Mouse (Mus musculus) liver, embryonic 15.5 days (tissue): ENCODE measurements around the gene Slc1a3. TPM values are rescaled to one million over a fixed set of nuclear protein-coding genes. Genes with fewer than 3 reads are reported as not detected.

Experiments
- ATAC-seq: fragments of 200-750 bp; cut with Nextera tagmentation; 2 replicates; pipeline ENCODE4 v1.8.0; 2017; ENCODE audit warnings: moderate number of reproducible peaks, mild to moderate bottlenecking, moderate library complexity; ENCODE audit not compliant: insufficient read depth
- H3K27ac ChIP-seq: fragments of 300-500 bp; sonication (generic); replicated peaks from 2 replicates; pipeline ENCODE4 v1.5.1; 2015; ENCODE audit warnings: mild to moderate bottlenecking, inconsistent platforms
- H3K27me3 ChIP-seq: fragments of 300-500 bp; sonication (generic); 2 replicates; pipeline ENCODE4 v1.6.1; 2015; ENCODE audit warnings: mild to moderate bottlenecking, inconsistent platforms
- H3K36me3 ChIP-seq: fragments of 300-500 bp; sonication (generic); replicated peaks from 2 replicates; pipeline ENCODE4 v1.6.1; 2015; ENCODE audit warnings: moderate library complexity, mild to moderate bottlenecking, inconsistent platforms
- H3K4me1 ChIP-seq: fragments of 300-500 bp; sonication (generic); replicated peaks from 2 replicates; pipeline ENCODE4 v1.6.1; 2015; ENCODE audit warnings: inconsistent platforms
- H3K4me2 ChIP-seq: fragments of 300-500 bp; sonication (generic); 2 replicates; pipeline ENCODE4 v1.6.1; 2015; ENCODE audit warnings: moderate library complexity, mild to moderate bottlenecking, inconsistent platforms
- H3K4me3 ChIP-seq: fragments of 300-500 bp; sonication (generic); replicated peaks from 2 replicates; pipeline ENCODE4 v1.5.1; 2015; ENCODE audit warnings: mild to moderate bottlenecking, inconsistent platforms
- H3K9ac ChIP-seq: fragments of 300-500 bp; sonication (generic); 2 replicates; pipeline ENCODE4 v1.6.1; 2015; ENCODE audit warnings: moderate library complexity, mild to moderate bottlenecking, inconsistent platforms
- H3K9me3 ChIP-seq: fragments of 300-500 bp; sonication (generic); replicated peaks from 2 replicates; pipeline ENCODE4 v1.6.1; 2016; ENCODE audit warnings: inconsistent platforms
- WGBS: fragments of 180-500 bp; shearing (Covaris S2); methylation state at CpG from one replicate; pipeline ENCODE4 v1.1.7; 2015; ENCODE audit warnings: mixed read lengths; ENCODE audit not compliant: insufficient replicate concordance; 5-methylcytosine and 5-hydroxymethylcytosine counted together
- polyA plus RNA-seq: library from polyadenylated mRNA; unstranded; fragments of >200 nt; fragmentation: Nextera tagmentation; extraction: Ambion mirVana; gene quantifications from 2 replicates; pipeline ENCODE4 v1.2.1, GENCODE M21; 2015

Slc1a3 gene
- polyA plus RNA-seq, 1 experiment from 2014 or later = 0.60 TPM

- H3K9me3 ChIP-seq = no peaks in the 10 kb centered on the region
- ATAC-seq = no peak
- no peak overlapping the region for H3K27ac ChIP-seq
- H3K27me3 ChIP-seq = no peaks in the 10 kb centered on the region
- no peak overlapping the region for H3K4me3 ChIP-seq
- WGBS = 67% methylated on average over 6 of the region's 6 CpGs
- no peak overlapping the region for H3K9ac ChIP-seq
- no peak overlapping the region for H3K4me2 ChIP-seq
- H3K36me3 ChIP-seq = no peaks in the 10 kb centered on the region
- H3K4me1 ChIP-seq = no peaks in the 10 kb centered on the region
Observed at GRCm38 (mm10) chr15:8602362-8602761, 108.2 kb downstream of the Slc1a3 start.

GRCm38 (mm10) chr15:8601312-8602146, 109.0 kb downstream of the Slc1a3 start:
- Histone ChIP-seq H3K9ac (no peak overlapping the region), H3K9me3 (no peaks in the 10 kb centered on the region), H3K27ac (no peak overlapping the region), H3K27me3 (no peaks in the 10 kb centered on the region), H3K4me1 (no peaks in the 10 kb centered on the region), H3K36me3 (no peaks in the 10 kb centered on the region), H3K4me3 (no peak overlapping the region), H3K4me2 (no peak overlapping the region)
- ATAC-seq = no peak
- WGBS = 70% methylated on average over 13 of the region's 13 CpGs

- Histone ChIP-seq H3K4me3 (no peak overlapping the region), H3K27ac (no peak overlapping the region), H3K9ac (no peak overlapping the region), H3K27me3 (no peaks in the 10 kb centered on the region), H3K4me2 (no peak overlapping the region), H3K9me3 (no peaks in the 10 kb centered on the region), H3K4me1 (no peaks in the 10 kb centered on the region), H3K36me3 (no peaks in the 10 kb centered on the region)
- 62% methylated on average over 8 of the region's 8 CpGs for WGBS
- no peak for ATAC-seq
Observed at GRCm38 (mm10) chr15:8596375-8596900, 114.1 kb downstream of the Slc1a3 start.

GRCm38 (mm10) chr15:8595226-8595625, 115.3 kb downstream of the Slc1a3 start:
- ATAC-seq = no peak
- Histone ChIP-seq H3K27ac (no peak overlapping the region), H3K9ac (no peak overlapping the region), H3K36me3 (no peaks in the 10 kb centered on the region), H3K4me3 (no peak overlapping the region), H3K27me3 (no peaks in the 10 kb centered on the region), H3K4me2 (no peak overlapping the region), H3K9me3 (no peaks in the 10 kb centered on the region), H3K4me1 (no peaks in the 10 kb centered on the region)
- 61% methylated on average over 12 of the region's 12 CpGs for whole genome bisulfite sequencing

- no peak for ATAC-seq
- Histone ChIP-seq H3K27ac (no peak overlapping the region), H3K27me3 (no peaks in the 10 kb centered on the region), H3K4me1 (0 out of 2 replicates have a peak, but pooled peaks cover 4% of the 10 kb centered on the region), H3K36me3 (no peaks in the 10 kb centered on the region), H3K9me3 (no peaks in the 10 kb centered on the region), H3K4me3 (no peak overlapping the region), H3K9ac (no peak overlapping the region), H3K4me2 (peak overlapping the region; percentile 35)
- WGBS = 8% methylated on average over 11 of the region's 11 CpGs
Observed at GRCm38 (mm10) chr15:8589503-8590116, 121.0 kb downstream of the Slc1a3 start.

- no peak for ATAC-seq
Observed at GRCm38 (mm10) chr15:8588065-8588464, 122.5 kb downstream of the Slc1a3 start.

GRCm38 (mm10) chr15:8586822-8587281, 123.7 kb downstream of the Slc1a3 start:
- no peak overlapping the region for H3K9ac ChIP-seq
- H3K27ac ChIP-seq = no peak overlapping the region
- 67% methylated on average over 9 of the region's 9 CpGs for WGBS
- no peak overlapping the region for H3K4me3 ChIP-seq
- no peaks in the 10 kb centered on the region for H3K9me3 ChIP-seq
- H3K4me2 ChIP-seq = no peak overlapping the region
- no peak for ATAC-seq
- 0 out of 2 replicates have a peak, but pooled peaks cover 4% of the 10 kb centered on the region for H3K4me1 ChIP-seq
- H3K36me3 ChIP-seq = no peaks in the 10 kb centered on the region
- H3K27me3 ChIP-seq = no peaks in the 10 kb centered on the region

More at GRCm38 (mm10) chr15:8588065-8588464, 122.5 kb downstream of the Slc1a3 start:
- Histone ChIP-seq H3K9ac (no peak overlapping the region), H3K9me3 (no peaks in the 10 kb centered on the region), H3K4me1 (0 out of 2 replicates have a peak, but pooled peaks cover 4% of the 10 kb centered on the region), H3K4me3 (no peak overlapping the region), H3K27me3 (no peaks in the 10 kb centered on the region), H3K27ac (no peak overlapping the region), H3K36me3 (no peaks in the 10 kb centered on the region), H3K4me2 (no peak overlapping the region)
- 64% methylated on average over 5 of the region's 5 CpGs for WGBS

Other genes starting within 250 kb of the Slc1a3 start
- gene Gm2310, start 190.8 kb downstream of the Slc1a3 start, polyA plus RNA-seq = not detected in 2 replicates